Mouse (Mus musculus): ENCODE results near the gene Dtnb.

GRCm38 (mm10) chr12:3825714-3826080 lies 253.5 kb downstream of the Dtnb start:
- TF ChIP-seq POLR2A (IDR thresholded peaks at IDR 0.05; ENCODE audit: borderline replicate concordance, low read depth, low read length) (no peak), CTCF (IDR thresholded peaks at IDR 0.05; ENCODE audit: low read depth, low read length) (no peak)

Data from bone marrow macrophage, adult 2 months (primary cell).